ENCODE assay signal across 8 mouse cellular contexts in the genomic region with DNA sequence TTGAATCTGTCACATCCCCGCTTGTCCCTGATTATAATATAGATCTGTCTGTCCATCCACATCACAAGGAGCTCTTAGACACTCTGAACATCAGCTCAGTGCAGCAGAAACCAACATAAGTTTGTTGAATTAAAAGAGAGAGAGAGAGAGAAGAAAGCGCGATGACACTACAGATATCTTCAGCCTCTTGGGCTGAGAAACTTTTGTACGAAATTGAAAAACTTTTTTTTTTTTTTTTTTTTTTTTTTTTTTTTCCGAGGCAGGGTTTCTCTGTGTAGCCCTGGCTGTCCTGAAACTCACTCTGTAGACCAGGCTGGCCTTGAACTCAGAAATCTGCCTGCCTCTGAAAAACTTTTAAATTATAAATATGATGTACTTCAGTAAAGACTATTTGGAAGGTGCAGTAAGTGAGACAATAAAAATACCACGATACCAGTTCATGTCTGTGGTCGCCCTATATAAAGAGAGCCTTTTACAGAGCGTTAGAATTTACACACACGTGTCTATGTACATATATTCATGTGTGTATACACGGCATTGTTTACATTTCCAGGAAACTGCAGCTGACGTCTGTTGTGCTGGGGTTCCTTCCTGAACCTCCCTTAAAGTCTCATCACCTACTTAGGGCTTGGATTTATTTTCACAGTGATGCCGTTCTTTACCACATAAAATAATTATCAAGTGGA. TPM values are rescaled to one million over a fixed set of nuclear protein-coding genes. Genes with fewer than 3 reads are reported as not detected.
DNase-seq lines count a peak whose midpoint lies in the region; ATAC-seq and TF ChIP-seq lines count a peak whose summit lies in the region.
"Had no signal": no experiment of that assay in that cellular context is flagged by ENCODE, and none has a peak within 500 bp of the region (broad histone marks: within the 10 kb centered on the region; RNA-seq: fewer than 3 reads in every experiment).

No protein-coding gene starts in this region.

- no peak overlapping the region for H3K9ac ChIP-seq in lung, postnatal 0 days (replicated peaks; ENCODE audit: low read depth)
- no peak overlapping the region for H3K9ac ChIP-seq in forebrain, embryonic 15.5 days (replicated peaks)
- H3K9ac ChIP-seq in liver, embryonic 12.5 days = no peak overlapping the region

- TF ChIP-seq EP300 in lung, postnatal 0 days (IDR thresholded peaks at IDR 0.05) = no peak

- H3K27ac ChIP-seq in lung, postnatal 0 days (ENCODE audit: low read length) = no peak overlapping the region
- H3K27ac ChIP-seq in forebrain, embryonic 15.5 days (replicated peaks) = no peak overlapping the region
- H3K27ac ChIP-seq in liver, embryonic 12.5 days = no peak overlapping the region

- ATAC-seq in lung, postnatal 0 days = peak; percentile 41; the same call in 1 of the 2 replicates
- no peak for ATAC-seq in forebrain, embryonic 15.5 days (replicated peaks)
- no peak for ATAC-seq in liver, embryonic 12.5 days

- H3K27me3 ChIP-seq in lung, postnatal 0 days (replicated peaks; ENCODE audit: insufficient read depth, low read length) = no peaks in the 10 kb centered on the region
- no peaks in the 10 kb centered on the region for H3K27me3 ChIP-seq in forebrain, embryonic 15.5 days
- H3K27me3 ChIP-seq in liver, embryonic 12.5 days (replicated peaks) = peaks cover under 1% of the 10 kb centered on the region; the same call in 1 of the 2 replicates

- peak overlapping the region; percentile 9; the same call in 1 of the 2 replicates for H3K4me2 ChIP-seq in lung, postnatal 0 days (replicated peaks; ENCODE audit: low read depth, low read length)
- peak overlapping the region; percentile 19; the same call in 1 of the 2 replicates for H3K4me2 ChIP-seq in forebrain, embryonic 15.5 days (replicated peaks)
- peak overlapping the region; percentile 48 for H3K4me2 ChIP-seq in liver, embryonic 12.5 days

- H3K9me3 ChIP-seq in lung, postnatal 0 days (ENCODE audit: low read length) = no peaks in the 10 kb centered on the region
- no peaks in the 10 kb centered on the region for H3K9me3 ChIP-seq in forebrain, embryonic 15.5 days
- no peaks in the 10 kb centered on the region for H3K9me3 ChIP-seq in liver, embryonic 12.5 days (replicated peaks)

- DNase-seq in lung, postnatal 0 days (ENCODE audit: low spot score) = no peak
- no peak for DNase-seq in lung, postnatal 14 days
- DNase-seq in adrenal gland, adult 18-20 months (ENCODE audit: low spot score in 2 of 2) = no peak
- DNase-seq in frontal cortex, adult 2 months (ENCODE audit: extremely low spot score in 1 of 2, low spot score in 1 of 2) = no peak
- DNase-seq in adrenal gland, postnatal 25 days = no peak

- no peak for TF ChIP-seq CTCF in lung, postnatal 0 days (IDR thresholded peaks at IDR 0.05)

- no peak overlapping the region for H3K4me3 ChIP-seq in lung, postnatal 0 days (ENCODE audit: low read depth, low read length)
- H3K4me3 ChIP-seq in forebrain, embryonic 15.5 days = no peak overlapping the region
- H3K4me3 ChIP-seq in liver, embryonic 12.5 days = peak overlapping the region; percentile 16; the same call in 1 of the 2 replicates
- H3K4me3 ChIP-seq: myocyte had no signal

- 33% methylated on average over 12 of the region's 12 CpGs for WGBS in lung, postnatal 0 days
- WGBS in forebrain, embryonic 15.5 days = 46% methylated on average over 12 of the region's 12 CpGs
- 36% methylated on average over 12 of the region's 12 CpGs for WGBS in liver, embryonic 12.5 days (ENCODE audit: insufficient replicate concordance)

- no peaks in the 10 kb centered on the region for H3K4me1 ChIP-seq in lung, postnatal 0 days (ENCODE audit: insufficient read depth, low read depth, low read length)
- peaks cover 4% of the 10 kb centered on the region for H3K4me1 ChIP-seq in forebrain, embryonic 15.5 days
- peaks cover 5% of the 10 kb centered on the region; the same call in 1 of the 2 replicates for H3K4me1 ChIP-seq in liver, embryonic 12.5 days

- H3K36me3 ChIP-seq in lung, postnatal 0 days (ENCODE audit: insufficient read depth, low read length) = no peaks in the 10 kb centered on the region
- no peaks in the 10 kb centered on the region for H3K36me3 ChIP-seq in forebrain, embryonic 15.5 days
- H3K36me3 ChIP-seq in liver, embryonic 12.5 days = no peaks in the 10 kb centered on the region

RNA-seq across cellular contexts. Expression of gene Lmx1b, which starts 18.4 kb away (rescaled TPM):
- not detected in 2 replicates for polyA plus RNA-seq in lung, postnatal 0 days (2015; fragmentation: Nextera tagmentation; extraction: Ambion mirVana)
- polyA plus RNA-seq in forebrain, embryonic 15.5 days (2015; fragmentation: Nextera tagmentation; extraction: Ambion mirVana) = 0.06 and 0.13 TPM in 2 replicates
- polyA plus RNA-seq in liver, embryonic 12.5 days (2016; fragmentation: Nextera tagmentation; extraction: Ambion mirVana) = 0.04 TPM in 1 of 2 replicates, not detected in the other
- not detected for total RNA-seq in adrenal gland, adult 18-20 months (2021)
- 0.36 and 0.38 TPM in 2 replicates for polyA plus RNA-seq in frontal cortex, adult 2 months (2012; rRNA removed)
- 0.15 TPM in 1 of 2 replicates, not detected in the other for total RNA-seq in adrenal gland, postnatal 25 days (2021)
- polyA plus RNA-seq: myocyte had no signal
